Mouse (Mus musculus) forebrain, embryonic 14.5 days (tissue): ENCODE results near the gene Cxcr4. TPM values are rescaled to one million over a fixed set of nuclear protein-coding genes. Genes with fewer than 3 reads are reported as not detected.

Source experiments
- ATAC-seq: fragments of 200-750 bp; cut with Nextera tagmentation; 2 replicates; pipeline ENCODE4 v1.8.0; 2017; ENCODE audit warnings: mild to moderate bottlenecking, moderate library complexity
- DNase-seq: peaks from one replicate; pipeline ENCODE4 v3.0.0-alpha.2; 2015; ENCODE audit warnings: low spot score
- H3K27ac ChIP-seq: fragments of 300-500 bp; sonication (generic); 2 replicates; pipeline ENCODE4 v1.5.1; 2014; ENCODE audit warnings: low read depth, mild to moderate bottlenecking, control low read depth, low read length, moderate library complexity
- H3K27me3 ChIP-seq: fragments of 300-500 bp; sonication (generic); replicated peaks from 2 replicates; pipeline ENCODE4 v1.6.1; 2014; ENCODE audit warnings: low read length, control low read depth, mixed read lengths; ENCODE audit not compliant: control insufficient read depth, insufficient read depth
- H3K36me3 ChIP-seq: fragments of 300-500 bp; sonication (generic); 2 replicates; pipeline ENCODE4 v1.6.1; 2014; ENCODE audit warnings: low read length, control low read depth; ENCODE audit not compliant: control insufficient read depth, insufficient read depth
- H3K4me1 ChIP-seq: fragments of 300-500 bp; sonication (generic); 2 replicates; pipeline ENCODE4 v1.6.1; 2014; ENCODE audit warnings: antibody characterized with exemption, low read length, control low read depth; ENCODE audit not compliant: control insufficient read depth, insufficient read depth
- H3K4me2 ChIP-seq: fragments of 300-500 bp; sonication (generic); 2 replicates; pipeline ENCODE4 v1.6.1; 2014; ENCODE audit warnings: mild to moderate bottlenecking, control low read depth, low read length
- H3K4me3 ChIP-seq: fragments of 300-500 bp; sonication (generic); 2 replicates; pipeline ENCODE4 v1.5.1; 2014; ENCODE audit warnings: low read depth, low read length, control low read depth
- H3K9ac ChIP-seq: fragments of 300-500 bp; sonication (generic); 2 replicates; pipeline ENCODE4 v1.6.1; 2014; ENCODE audit warnings: mild to moderate bottlenecking, low read length, control low read depth, moderate library complexity
- H3K9me3 ChIP-seq: fragments of 300-500 bp; sonication (generic); replicated peaks from 2 replicates; pipeline ENCODE4 v1.6.1; 2016; ENCODE audit warnings: low read length, control low read depth, mixed read lengths; ENCODE audit not compliant: control insufficient read depth
- WGBS: fragments of 180-500 bp; shearing (Covaris S2); extraction: QIAGEN DNeasy Blood & Tissue Kit; methylation state at CpG from one replicate; pipeline ENCODE4 v1.1.7; 2014; 5-methylcytosine and 5-hydroxymethylcytosine counted together
- polyA plus RNA-seq: library from polyadenylated mRNA; unstranded; fragments of >200 nt; fragmentation: Nextera tagmentation; extraction: Ambion mirVana; gene quantifications from 2 replicates; pipeline ENCODE4 v1.2.1, GENCODE M21; 2014

The Cxcr4 gene
- polyA plus RNA-seq, 1 experiment from 2014 or later, result 13.5 TPM

GRCm38 (mm10) chr1:128549007-128549406 lies 43.1 kb downstream of the Cxcr4 start:
- Histone ChIP-seq H3K9me3 (no peaks in the 10 kb centered on the region), H3K4me3 (no peak overlapping the region), H3K36me3 (no peaks in the 10 kb centered on the region), H3K4me1 (peaks cover 4% of the 10 kb centered on the region), H3K4me2 (no peak overlapping the region), H3K9ac (no peak overlapping the region), H3K27ac (no peak overlapping the region), H3K27me3 (no peaks in the 10 kb centered on the region)
- 84% methylated on average over 3 of the region's 3 CpGs for WGBS
- ATAC-seq, result no peak
- DNase-seq, result no peak

- H3K9ac ChIP-seq, result no peak overlapping the region
- ATAC-seq, result no peak
- H3K27ac ChIP-seq, result no peak overlapping the region
- H3K4me1 ChIP-seq, result peaks cover 4% of the 10 kb centered on the region
- no peaks in the 10 kb centered on the region for H3K9me3 ChIP-seq
- no peaks in the 10 kb centered on the region for H3K36me3 ChIP-seq
- 89% methylated on average over 5 of the region's 5 CpGs for WGBS
- no peak overlapping the region for H3K4me3 ChIP-seq
- no peak overlapping the region for H3K4me2 ChIP-seq
- DNase-seq, result no peak
- H3K27me3 ChIP-seq, result no peaks in the 10 kb centered on the region
These were observed 43.7 kb downstream of the Cxcr4 start for GRCm38 (mm10) chr1:128548220-128548998.

- H3K4me2 ChIP-seq, result no peak overlapping the region
- DNase-seq (peak; percentile 58), ATAC-seq (peak; percentile 79)
- H3K36me3 ChIP-seq, result no peaks in the 10 kb centered on the region
- no peaks in the 10 kb centered on the region for H3K9me3 ChIP-seq
- no peak overlapping the region for H3K9ac ChIP-seq
- H3K4me1 ChIP-seq, result peaks cover 4% of the 10 kb centered on the region; the same call in 1 of the 2 replicates
- H3K4me3 ChIP-seq, result no peak overlapping the region
- H3K27me3 ChIP-seq, result no peaks in the 10 kb centered on the region
- WGBS, result 62% methylated on average over 6 of the region's 6 CpGs
- no peak overlapping the region for H3K27ac ChIP-seq
These were observed 46.4 kb downstream of the Cxcr4 start for GRCm38 (mm10) chr1:128545672-128546071.

GRCm38 (mm10) chr1:128543137-128543536 lies 49.0 kb downstream of the Cxcr4 start:
- Histone ChIP-seq H3K27me3 (no peaks in the 10 kb centered on the region), H3K4me3 (no peak overlapping the region), H3K9ac (no peak overlapping the region), H3K4me2 (no peak overlapping the region), H3K4me1 (peaks cover 9% of the 10 kb centered on the region; the same call in 1 of the 2 replicates), H3K36me3 (no peaks in the 10 kb centered on the region), H3K27ac (no peak overlapping the region), H3K9me3 (no peaks in the 10 kb centered on the region)
- WGBS, result 75% methylated on average over 2 of the region's 2 CpGs
- DNase-seq (no peak), ATAC-seq (no peak)

GRCm38 (mm10) chr1:128542555-128542954 lies 49.5 kb downstream of the Cxcr4 start:
- no peak overlapping the region for H3K9ac ChIP-seq
- H3K4me1 ChIP-seq, result peaks cover 9% of the 10 kb centered on the region; the same call in 1 of the 2 replicates
- H3K27me3 ChIP-seq, result no peaks in the 10 kb centered on the region
- DNase-seq (no peak), ATAC-seq (no peak)
- H3K9me3 ChIP-seq, result no peaks in the 10 kb centered on the region
- no peak overlapping the region for H3K27ac ChIP-seq
- 64% methylated on average over 3 of the region's 3 CpGs for WGBS
- no peaks in the 10 kb centered on the region for H3K36me3 ChIP-seq
- H3K4me3 ChIP-seq, result no peak overlapping the region
- H3K4me2 ChIP-seq, result no peak overlapping the region

GRCm38 (mm10) chr1:128540213-128540612 lies 51.9 kb downstream of the Cxcr4 start:
- WGBS, result 87% methylated on average over 2 of the region's 2 CpGs
- Histone ChIP-seq H3K4me2 (no peak overlapping the region), H3K9ac (no peak overlapping the region), H3K9me3 (no peaks in the 10 kb centered on the region), H3K4me3 (no peak overlapping the region), H3K27me3 (no peaks in the 10 kb centered on the region), H3K4me1 (0 out of 2 replicates have a peak, but pooled peaks cover 5% of the 10 kb centered on the region), H3K36me3 (no peaks in the 10 kb centered on the region), H3K27ac (no peak overlapping the region)
- no peak for DNase-seq
- ATAC-seq, result no peak

- no peaks in the 10 kb centered on the region for H3K36me3 ChIP-seq
- no peak overlapping the region for H3K4me3 ChIP-seq
- no peak overlapping the region for H3K9ac ChIP-seq
- peak overlapping the region; percentile 56 for H3K27ac ChIP-seq
- H3K4me2 ChIP-seq, result no peak overlapping the region
- 69% methylated on average over 10 of the region's 10 CpGs for WGBS
- no peaks in the 10 kb centered on the region for H3K27me3 ChIP-seq
- no peaks in the 10 kb centered on the region for H3K9me3 ChIP-seq
- ATAC-seq (peak; percentile 65), DNase-seq (peak; percentile 63)
- H3K4me1 ChIP-seq, result 0 out of 2 replicates have a peak, but pooled peaks cover 5% of the 10 kb centered on the region
These were observed 52.5 kb downstream of the Cxcr4 start for GRCm38 (mm10) chr1:128539555-128539954.

Other genes starting within 250 kb of the Cxcr4 start
- gene Mcm6, start 232.6 kb downstream of the Cxcr4 start, polyA plus RNA-seq, result 121 and 131 TPM in 2 replicates
- 105 and 111 TPM in 2 replicates for gene Dars, start 174.9 kb downstream of the Cxcr4 start, polyA plus RNA-seq